Mouse (Mus musculus): ENCODE data around the gene Lin28a. TPM values are rescaled to one million over a fixed set of nuclear protein-coding genes. Genes with fewer than 3 reads are reported as not detected.

Lin28a gene
- polyA plus RNA-seq, 1 experiment from 2014 or later = not detected

- no peak; the same call in 1 of the 2 replicates for ATAC-seq (ENCODE audit: insufficient number of reproducible peaks, low FRiP score, low TSS enrichment, low read depth)
- H3K27ac ChIP-seq = no peak overlapping the region
- 22% methylated on average over 8 of the region's 8 CpGs for WGBS
These were observed 33.9 kb upstream of the Lin28a start for GRCm38 (mm10) chr4:134052560-134052959.

GRCm38 (mm10) chr4:134051912-134052311, 33.3 kb upstream of the Lin28a start:
- Histone ChIP-seq H3K4me1 (peaks cover 7% of the 10 kb centered on the region), H3K4me2 (no peak overlapping the region)
- 82% methylated on average over 5 of the region's 5 CpGs for WGBS

More at GRCm38 (mm10) chr4:134052560-134052959, 33.9 kb upstream of the Lin28a start:
- H3K4me1 ChIP-seq = peaks cover 7% of the 10 kb centered on the region
- H3K9me3 ChIP-seq = no peaks in the 10 kb centered on the region
- H3K4me3 ChIP-seq = no peak overlapping the region
- H3K36me3 ChIP-seq = no peaks in the 10 kb centered on the region
- H3K4me2 ChIP-seq = no peak overlapping the region
- no peaks in the 10 kb centered on the region for H3K27me3 ChIP-seq
- H3K9ac ChIP-seq = no peak overlapping the region

DNA sequence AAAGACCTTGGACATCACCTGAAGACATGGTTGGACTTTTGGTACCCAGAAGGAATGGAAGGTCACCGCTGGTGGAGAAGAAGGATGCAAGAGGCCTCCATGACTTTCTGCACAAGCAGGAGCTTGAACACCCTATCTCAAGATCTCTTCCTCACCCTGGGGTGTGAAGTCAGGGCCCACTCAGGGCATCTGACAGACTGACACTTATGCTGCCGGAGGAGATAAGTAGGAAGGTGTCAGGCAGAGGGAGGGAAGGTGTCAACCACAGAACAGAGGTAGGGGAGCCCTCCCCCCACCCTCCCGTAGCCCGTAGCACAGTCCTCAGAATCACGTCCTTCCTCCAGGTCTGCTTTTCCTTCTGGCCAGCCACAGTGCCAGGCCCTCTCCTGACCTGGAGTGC, 29.0 kb upstream of the Lin28a start:
- H3K27me3 ChIP-seq = no peaks in the 10 kb centered on the region
- no peak overlapping the region for H3K27ac ChIP-seq
- no peak overlapping the region for H3K4me3 ChIP-seq
- WGBS = 53% methylated on average over 5 of the region's 5 CpGs
- H3K4me2 ChIP-seq = no peak overlapping the region
- no peaks in the 10 kb centered on the region for H3K9me3 ChIP-seq
- H3K36me3 ChIP-seq = no peaks in the 10 kb centered on the region
- H3K4me1 ChIP-seq = peaks cover 4% of the 10 kb centered on the region
- no peak overlapping the region for H3K9ac ChIP-seq
- ATAC-seq (ENCODE audit: insufficient number of reproducible peaks, low FRiP score, low TSS enrichment, low read depth) = no peak

More at GRCm38 (mm10) chr4:134051912-134052311, 33.3 kb upstream of the Lin28a start:
- H3K9ac ChIP-seq = no peak overlapping the region
- no peaks in the 10 kb centered on the region for H3K36me3 ChIP-seq
- no peaks in the 10 kb centered on the region for H3K9me3 ChIP-seq
- ATAC-seq (ENCODE audit: insufficient number of reproducible peaks, low FRiP score, low TSS enrichment, low read depth) = no peak
- H3K27ac ChIP-seq = no peak overlapping the region
- no peak overlapping the region for H3K4me3 ChIP-seq
- H3K27me3 ChIP-seq = no peaks in the 10 kb centered on the region

- 40% methylated on average over 2 of the region's 2 CpGs for WGBS
- no peak overlapping the region for H3K9ac ChIP-seq
- no peak overlapping the region for H3K27ac ChIP-seq
- no peaks in the 10 kb centered on the region for H3K27me3 ChIP-seq
- no peaks in the 10 kb centered on the region for H3K36me3 ChIP-seq
- no peak for ATAC-seq (ENCODE audit: insufficient number of reproducible peaks, low FRiP score, low TSS enrichment, low read depth)
- no peak overlapping the region for H3K4me3 ChIP-seq
- no peak overlapping the region for H3K4me2 ChIP-seq
- H3K9me3 ChIP-seq = no peaks in the 10 kb centered on the region
- peaks cover 6% of the 10 kb centered on the region for H3K4me1 ChIP-seq
These were observed 24.4 kb upstream of the Lin28a start for GRCm38 (mm10) chr4:134043041-134043440.

GRCm38 (mm10) chr4:134041317-134042123, 22.9 kb upstream of the Lin28a start:
- WGBS = 38% methylated on average over 9 of the region's 9 CpGs
- H3K27me3 ChIP-seq = no peaks in the 10 kb centered on the region
- no peak overlapping the region for H3K27ac ChIP-seq
- H3K4me2 ChIP-seq = no peak overlapping the region
- H3K9me3 ChIP-seq = no peaks in the 10 kb centered on the region
- no peak overlapping the region for H3K9ac ChIP-seq
- no peak overlapping the region for H3K4me3 ChIP-seq
- 0 out of 2 replicates have a peak, but pooled peaks have one; percentile 48 for ATAC-seq (ENCODE audit: insufficient number of reproducible peaks, low FRiP score, low TSS enrichment, low read depth)
- H3K4me1 ChIP-seq = peaks cover 6% of the 10 kb centered on the region
- no peaks in the 10 kb centered on the region for H3K36me3 ChIP-seq

DNA sequence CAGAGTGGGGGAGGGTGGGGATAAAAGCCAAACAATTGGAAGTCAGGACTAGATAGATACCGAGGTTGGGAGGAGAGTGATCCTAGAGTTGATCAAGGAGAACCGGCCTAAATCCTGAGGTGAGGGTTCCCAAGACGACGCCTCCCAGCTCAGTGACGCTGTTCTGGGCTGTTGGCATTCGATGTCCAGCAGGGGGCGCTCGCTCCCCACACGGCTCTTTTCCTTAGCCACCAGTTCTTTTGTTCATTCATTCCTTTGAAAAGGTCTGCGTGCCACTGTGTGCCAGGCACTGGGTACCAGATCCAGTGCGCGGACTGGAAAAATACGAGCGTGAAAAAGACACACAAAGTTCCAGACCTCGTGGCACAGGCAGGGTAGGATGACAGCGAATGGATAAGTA, 17.3 kb upstream of the Lin28a start:
- WGBS = 6% methylated on average over 16 of the region's 16 CpGs
- Histone ChIP-seq H3K36me3 (no peaks in the 10 kb centered on the region), H3K4me1 (no peaks in the 10 kb centered on the region), H3K9ac (no peak overlapping the region), H3K4me2 (no peak overlapping the region), H3K27me3 (no peaks in the 10 kb centered on the region), H3K9me3 (no peaks in the 10 kb centered on the region), H3K4me3 (no peak overlapping the region), H3K27ac (no peak overlapping the region)
- ATAC-seq (ENCODE audit: insufficient number of reproducible peaks, low FRiP score, low TSS enrichment, low read depth) = no peak; the same call in 1 of the 2 replicates

- 52% methylated on average over 9 of the region's 9 CpGs for WGBS
- Histone ChIP-seq H3K9ac (no peak overlapping the region), H3K4me1 (no peaks in the 10 kb centered on the region), H3K27me3 (no peaks in the 10 kb centered on the region), H3K9me3 (no peaks in the 10 kb centered on the region), H3K4me2 (no peak overlapping the region), H3K36me3 (no peaks in the 10 kb centered on the region), H3K27ac (no peak overlapping the region), H3K4me3 (no peak overlapping the region)
- no peak for ATAC-seq (ENCODE audit: insufficient number of reproducible peaks, low FRiP score, low TSS enrichment, low read depth)
These were observed 7.2 kb upstream of the Lin28a start for GRCm38 (mm10) chr4:134025802-134026201.

DNA sequence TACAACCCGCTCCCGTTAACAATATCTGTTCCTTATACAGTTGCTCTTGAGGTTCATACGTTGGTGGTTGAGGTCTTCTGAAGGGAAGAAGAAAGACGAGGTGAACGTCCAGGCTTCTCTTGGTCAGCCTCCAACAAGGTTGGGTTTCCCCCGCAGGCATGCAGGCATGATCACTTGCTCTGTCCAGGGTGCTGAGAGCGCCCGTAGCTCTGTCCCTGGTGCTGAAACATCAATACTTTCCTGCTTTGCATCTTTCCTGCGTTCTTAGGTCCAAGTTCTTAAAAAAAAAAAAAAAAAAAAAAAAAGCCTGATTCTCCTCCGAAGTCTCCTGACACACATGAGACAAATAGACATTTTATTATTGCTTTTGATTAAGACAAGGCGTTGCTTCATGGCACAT, 2.0 kb upstream of the Lin28a start:
- H3K27ac ChIP-seq = no peak overlapping the region
- peaks cover 48% of the 10 kb centered on the region for H3K27me3 ChIP-seq
- no peak overlapping the region for H3K9ac ChIP-seq
- H3K4me2 ChIP-seq = no peak overlapping the region
- H3K4me1 ChIP-seq = peaks cover 18% of the 10 kb centered on the region
- H3K36me3 ChIP-seq = no peaks in the 10 kb centered on the region
- no peak for ATAC-seq (ENCODE audit: insufficient number of reproducible peaks, low FRiP score, low TSS enrichment, low read depth)
- no peaks in the 10 kb centered on the region for H3K9me3 ChIP-seq
- 4% methylated on average over 11 of the region's 11 CpGs for WGBS
- no peak overlapping the region for H3K4me3 ChIP-seq

- 3% methylated on average over 16 of the region's 16 CpGs for WGBS
- ATAC-seq (ENCODE audit: insufficient number of reproducible peaks, low FRiP score, low TSS enrichment, low read depth) = no peak
- H3K27ac ChIP-seq = no peak overlapping the region
- H3K36me3 ChIP-seq = no peaks in the 10 kb centered on the region
- H3K4me1 ChIP-seq = peaks cover 18% of the 10 kb centered on the region
- H3K9ac ChIP-seq = no peak overlapping the region
- no peak overlapping the region for H3K4me3 ChIP-seq
- H3K27me3 ChIP-seq = peaks cover 51% of the 10 kb centered on the region
- no peak overlapping the region for H3K4me2 ChIP-seq
- H3K9me3 ChIP-seq = no peaks in the 10 kb centered on the region
These were observed 1.2 kb upstream of the Lin28a start for GRCm38 (mm10) chr4:134019641-134020351.

DNA sequence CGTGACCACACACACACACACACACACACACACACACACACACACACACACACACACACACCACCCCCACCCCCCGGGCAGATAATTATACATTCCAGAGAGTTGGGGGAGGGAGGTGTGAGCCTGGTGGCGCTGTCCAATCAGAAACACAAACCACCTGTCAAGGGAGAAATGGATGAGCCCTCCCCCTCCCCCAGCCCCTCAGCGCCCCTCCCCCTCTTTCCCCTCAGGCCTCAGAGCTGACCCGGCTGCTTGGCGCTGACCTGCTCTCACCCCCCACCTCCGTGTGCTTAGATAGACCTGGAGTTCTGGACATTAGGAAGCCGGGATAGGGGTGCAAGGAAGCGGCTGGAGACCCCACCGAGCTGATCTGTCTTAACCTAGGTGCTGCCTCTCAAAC, 569 bp upstream of the Lin28a start:
- no peak overlapping the region for H3K27ac ChIP-seq
- under 1% methylated on average over 8 of the region's 10 CpGs for WGBS
- H3K9ac ChIP-seq = no peak overlapping the region
- no peak overlapping the region for H3K4me3 ChIP-seq
- ATAC-seq (ENCODE audit: insufficient number of reproducible peaks, low FRiP score, low TSS enrichment, low read depth) = no peak
- H3K27me3 ChIP-seq = peaks cover 51% of the 10 kb centered on the region
- H3K9me3 ChIP-seq = no peaks in the 10 kb centered on the region
- H3K36me3 ChIP-seq = no peaks in the 10 kb centered on the region
- peaks cover 18% of the 10 kb centered on the region for H3K4me1 ChIP-seq
- H3K4me2 ChIP-seq = no peak overlapping the region

DNA sequence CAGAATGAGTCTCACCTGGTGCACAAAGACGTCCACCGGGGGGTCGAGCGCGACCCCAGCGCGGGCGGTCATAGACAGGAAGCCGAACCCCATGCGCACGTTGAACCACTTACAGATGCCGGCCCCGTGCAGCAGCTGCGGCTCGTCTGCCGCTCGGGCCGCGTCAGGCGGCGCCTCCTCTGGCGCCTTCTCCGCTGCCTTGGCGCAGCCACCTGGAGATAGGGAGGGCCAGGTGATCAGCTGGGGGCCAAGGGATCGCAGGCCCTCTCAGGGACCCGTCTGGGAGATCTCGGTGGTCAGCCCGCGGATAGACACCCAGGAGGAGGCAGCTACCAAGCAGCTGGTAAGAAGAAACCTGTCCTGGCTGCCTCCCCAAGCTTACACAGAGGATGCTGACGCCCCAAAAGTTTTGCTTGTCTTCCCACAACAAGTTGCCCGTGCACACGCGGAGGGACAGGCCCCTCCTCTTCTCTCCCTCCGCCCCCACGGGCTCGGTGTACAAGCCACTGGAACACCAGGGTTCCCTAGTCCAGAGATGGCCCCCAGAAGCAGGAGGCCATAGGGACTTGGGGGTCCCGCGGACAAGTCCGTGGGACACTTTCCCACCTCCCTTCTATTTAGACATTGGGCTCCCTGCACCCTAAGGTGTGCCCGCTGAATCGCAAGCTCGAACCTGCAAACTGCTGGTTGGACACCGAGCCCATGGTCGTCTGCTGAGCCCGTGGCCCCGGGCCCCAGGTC, 433 bp downstream of the Lin28a start:
- under 1% methylated on average over 45 of the region's 46 CpGs for WGBS

More for the DNA sequence above, 433 bp downstream of the Lin28a start:
- Histone ChIP-seq H3K36me3 (no peaks in the 10 kb centered on the region), H3K4me3 (peak overlapping the region; percentile 13; the same call in 1 of the 2 replicates), H3K4me1 (peaks cover 18% of the 10 kb centered on the region), H3K27ac (no peak overlapping the region), H3K27me3 (peaks cover 53% of the 10 kb centered on the region), H3K9me3 (no peaks in the 10 kb centered on the region), H3K4me2 (no peak overlapping the region), H3K9ac (no peak overlapping the region)
- ATAC-seq (ENCODE audit: insufficient number of reproducible peaks, low FRiP score, low TSS enrichment, low read depth) = no peak

Data from limb, embryonic 15.5 days (tissue).